Mouse (Mus musculus): ENCODE measurements around the gene Depdc5.
"Not testable (repeated sequence)": the region's sequence is repeated elsewhere in the genome, so short reads cannot be mapped to it uniquely, and the experiment has no call there.

Gene Depdc5

GRCm38 (mm10) chr5:32886739-32887138, 23.2 kb downstream of the Depdc5 start:
- no peak for DNase-seq (ENCODE audit: extremely low read depth, insufficient read length, low spot score)

GRCm38 (mm10) chr5:32907496-32907895, 44.0 kb downstream of the Depdc5 start:
- DNase-seq (ENCODE audit: extremely low read depth, insufficient read length, low spot score): no peak

- DNase-seq (ENCODE audit: extremely low read depth, insufficient read length, low spot score): no peak
Observed at GRCm38 (mm10) chr5:32914071-32914470, 50.6 kb downstream of the Depdc5 start.

- not testable (repeated sequence) for DNase-seq (ENCODE audit: extremely low read depth, insufficient read length, low spot score)
Observed at GRCm38 (mm10) chr5:32919281-32919680, 55.8 kb downstream of the Depdc5 start.

- no peak for DNase-seq (ENCODE audit: extremely low read depth, insufficient read length, low spot score)
Observed at GRCm38 (mm10) chr5:32922906-32923305, 59.4 kb downstream of the Depdc5 start.

- peak; percentile 62 for DNase-seq (ENCODE audit: extremely low read depth, insufficient read length, low spot score)
Observed at GRCm38 (mm10) chr5:32930761-32931160, 67.3 kb downstream of the Depdc5 start.

- DNase-seq (ENCODE audit: extremely low read depth, insufficient read length, low spot score): no peak
Observed at GRCm38 (mm10) chr5:32934654-32935053, 71.2 kb downstream of the Depdc5 start.

- DNase-seq (ENCODE audit: extremely low read depth, insufficient read length, low spot score): no peak
Observed at GRCm38 (mm10) chr5:32940586-32940985, 77.1 kb downstream of the Depdc5 start.

- DNase-seq (ENCODE audit: extremely low read depth, insufficient read length, low spot score): no peak
Observed at GRCm38 (mm10) chr5:32941209-32941924, 77.9 kb downstream of the Depdc5 start.

GRCm38 (mm10) chr5:32950077-32950476, 86.6 kb downstream of the Depdc5 start:
- no peak for DNase-seq (ENCODE audit: extremely low read depth, insufficient read length, low spot score)

- no peak for DNase-seq (ENCODE audit: extremely low read depth, insufficient read length, low spot score)
Observed at GRCm38 (mm10) chr5:32950702-32951274, 87.3 kb downstream of the Depdc5 start.

GRCm38 (mm10) chr5:32955716-32956115, 92.2 kb downstream of the Depdc5 start:
- DNase-seq (ENCODE audit: extremely low read depth, insufficient read length, low spot score): no peak

- no peak for DNase-seq (ENCODE audit: extremely low read depth, insufficient read length, low spot score)
Observed at GRCm38 (mm10) chr5:32961616-32962015, 98.1 kb downstream of the Depdc5 start.

GRCm38 (mm10) chr5:32962581-32962980, 99.1 kb downstream of the Depdc5 start:
- DNase-seq (ENCODE audit: extremely low read depth, insufficient read length, low spot score): no peak

- no peak for DNase-seq (ENCODE audit: extremely low read depth, insufficient read length, low spot score)
Observed at GRCm38 (mm10) chr5:32976541-32976940, 113.0 kb downstream of the Depdc5 start.

GRCm38 (mm10) chr5:32977179-32977578, 113.7 kb downstream of the Depdc5 start:
- DNase-seq (ENCODE audit: extremely low read depth, insufficient read length, low spot score): no peak

GRCm38 (mm10) chr5:32985379-32985778, 121.9 kb downstream of the Depdc5 start:
- no peak for DNase-seq (ENCODE audit: extremely low read depth, insufficient read length, low spot score)

GRCm38 (mm10) chr5:32987873-32988272, 124.4 kb downstream of the Depdc5 start:
- no peak for DNase-seq (ENCODE audit: extremely low read depth, insufficient read length, low spot score)

- no peak for DNase-seq (ENCODE audit: extremely low read depth, insufficient read length, low spot score)
Observed at GRCm38 (mm10) chr5:32989959-32990640, 126.6 kb downstream of the Depdc5 start.

- no peak for DNase-seq (ENCODE audit: extremely low read depth, insufficient read length, low spot score)
Observed at GRCm38 (mm10) chr5:32991152-32991551, 127.7 kb downstream of the Depdc5 start.

- no peak for DNase-seq (ENCODE audit: extremely low read depth, insufficient read length, low spot score)
Observed at GRCm38 (mm10) chr5:32994471-32994870, 131.0 kb downstream of the Depdc5 start.

GRCm38 (mm10) chr5:32995756-32996155, 132.3 kb downstream of the Depdc5 start:
- DNase-seq (ENCODE audit: extremely low read depth, insufficient read length, low spot score): no peak
